Mouse (Mus musculus) limb, embryonic 14.5 days (tissue): ENCODE measurements around the gene Rnf11. TPM values are rescaled to one million over a fixed set of nuclear protein-coding genes. Genes with fewer than 3 reads are reported as not detected.

Source experiments
- ATAC-seq: fragments of 200-750 bp; cut with Nextera tagmentation; 2 replicates; pipeline ENCODE4 v1.8.0; 2017; ENCODE audit warnings: low read depth, moderate number of reproducible peaks, moderate TSS enrichment; ENCODE audit not compliant: low FRiP score
- DNase-seq: peaks from one replicate; pipeline ENCODE4 v3.0.0-alpha.2; 2015; ENCODE audit warnings: low spot score
- H3K27ac ChIP-seq: fragments of 300-500 bp; sonication (generic); replicated peaks from 2 replicates; pipeline ENCODE4 v1.5.1; 2014; ENCODE audit warnings: low read depth, mild to moderate bottlenecking, low read length, moderate library complexity, mixed read lengths
- H3K27me3 ChIP-seq: fragments of 300-500 bp; sonication (generic); 2 replicates; pipeline ENCODE4 v1.6.1; 2014; ENCODE audit warnings: low read length, mixed read lengths; ENCODE audit not compliant: control insufficient read depth, insufficient read depth
- H3K36me3 ChIP-seq: fragments of 300-500 bp; sonication (generic); 2 replicates; pipeline ENCODE4 v1.6.1; 2014; ENCODE audit warnings: mild to moderate bottlenecking, low read length, moderate library complexity, mixed read lengths; ENCODE audit not compliant: control insufficient read depth, insufficient read depth
- H3K4me1 ChIP-seq: fragments of 300-500 bp; sonication (generic); 2 replicates; pipeline ENCODE4 v1.6.1; 2014; ENCODE audit warnings: antibody characterized with exemption, low read length, mixed read lengths; ENCODE audit not compliant: control insufficient read depth, insufficient read depth
- H3K4me2 ChIP-seq: fragments of 300-500 bp; sonication (generic); replicated peaks from 2 replicates; pipeline ENCODE4 v1.6.1; 2014; ENCODE audit warnings: low read depth, mild to moderate bottlenecking, low read length, moderate library complexity; ENCODE audit not compliant: severe bottlenecking
- H3K4me3 ChIP-seq: fragments of 300-500 bp; sonication (generic); replicated peaks from 2 replicates; pipeline ENCODE4 v1.5.1; 2014; ENCODE audit warnings: low read length
- H3K9ac ChIP-seq: fragments of 300-500 bp; sonication (generic); 2 replicates; pipeline ENCODE4 v1.6.1; 2014; ENCODE audit warnings: mild to moderate bottlenecking, low read depth, low read length, moderate library complexity; ENCODE audit not compliant: severe bottlenecking
- H3K9me3 ChIP-seq: fragments of 300-500 bp; sonication (generic); 2 replicates; pipeline ENCODE4 v1.6.1; 2016; ENCODE audit warnings: low read length; ENCODE audit not compliant: control insufficient read depth
- POLR2A ChIP-seq: fragments of 200-500 bp; IDR thresholded peaks from 2 replicates; pipeline ENCODE4 v1.8.0; 2012; ENCODE audit warnings: inconsistent platforms, mild to moderate bottlenecking, moderate library complexity, borderline replicate concordance; ENCODE audit not compliant: insufficient read depth, insufficient read length; ENCODE audit errors: extremely low read depth
- WGBS: fragments of 180-500 bp; shearing (Covaris S2); extraction: QIAGEN DNeasy Blood & Tissue Kit; methylation state at CpG from one replicate; pipeline ENCODE4 v1.1.7; 2014; 5-methylcytosine and 5-hydroxymethylcytosine counted together
- polyA plus RNA-seq, 2 experiments: library from polyadenylated mRNA; depleted of rRNA in 1 of 2; stranded (reverse) in 1 of 2; unstranded in 1 of 2; fragments of >200 nt; fragmentation: Nextera tagmentation in 1 of 2; extraction: Ambion mirVana in 1 of 2; gene quantifications; 2 replicates each; pipeline versions ENCODE4 v1.2.1 to v1.2.3; 2012 to 2014

Gene Rnf11
- polyA plus RNA-seq, 2 experiments: 43.6 to 71.7 TPM

- 73% methylated on average over 5 of the region's 5 CpGs for WGBS
- peaks cover 3% of the 10 kb centered on the region for H3K4me1 ChIP-seq
- no peak overlapping the region for H3K4me2 ChIP-seq
- ATAC-seq: no peak
- DNase-seq: no peak
- no peak overlapping the region for H3K27ac ChIP-seq
- H3K36me3 ChIP-seq: no peaks in the 10 kb centered on the region
- no peak overlapping the region for H3K4me3 ChIP-seq
- TF ChIP-seq POLR2A: no peak
- H3K9me3 ChIP-seq: no peaks in the 10 kb centered on the region
- H3K9ac ChIP-seq: no peak overlapping the region
- H3K27me3 ChIP-seq: no peaks in the 10 kb centered on the region
Observed at GRCm38 (mm10) chr4:109401176-109401689, 83.3 kb downstream of the Rnf11 start.

Other genes with a start within 250 kb of the Rnf11 start
- 23.3 and 27.0 TPM in 2 replicates for gene Eps15, start 204.5 kb downstream of the Rnf11 start, polyA plus RNA-seq (2012; rRNA removed)
- gene Eps15, start 204.5 kb downstream of the Rnf11 start, polyA plus RNA-seq (2014; fragmentation: Nextera tagmentation; extraction: Ambion mirVana): 36.3 and 40.0 TPM in 2 replicates
- 5.4 and 6.0 TPM in 2 replicates for gene Ttc39a, start 78.1 kb downstream of the Rnf11 start, polyA plus RNA-seq (2012; rRNA removed)
- gene Ttc39a, start 78.1 kb downstream of the Rnf11 start, polyA plus RNA-seq (2014; fragmentation: Nextera tagmentation; extraction: Ambion mirVana): 4.0 and 4.3 TPM in 2 replicates
- gene 4930522H14Rik, start 46.6 kb upstream of the Rnf11 start, polyA plus RNA-seq (2012; rRNA removed): not detected in 2 replicates
- gene 4930522H14Rik, start 46.6 kb upstream of the Rnf11 start, polyA plus RNA-seq (2014; fragmentation: Nextera tagmentation; extraction: Ambion mirVana): not detected in 2 replicates
- gene Cdkn2c, start 182.5 kb upstream of the Rnf11 start, polyA plus RNA-seq (2012; rRNA removed): 12.6 and 14.5 TPM in 2 replicates
- 11.8 and 13.4 TPM in 2 replicates for gene Cdkn2c, start 182.5 kb upstream of the Rnf11 start, polyA plus RNA-seq (2014; fragmentation: Nextera tagmentation; extraction: Ambion mirVana)
- gene Faf1, start 191.9 kb upstream of the Rnf11 start, polyA plus RNA-seq (2012; rRNA removed): 14.2 and 16.8 TPM in 2 replicates
- gene Faf1, start 191.9 kb upstream of the Rnf11 start, polyA plus RNA-seq (2014; fragmentation: Nextera tagmentation; extraction: Ambion mirVana): 32.2 and 33.0 TPM in 2 replicates